Mouse (Mus musculus): ENCODE measurements around the gene Bag6. TPM values are rescaled to one million over a fixed set of nuclear protein-coding genes. Genes with fewer than 3 reads are reported as not detected.
"Not testable (repeated sequence)": the region's sequence is repeated elsewhere in the genome, so short reads cannot be mapped to it uniquely, and the experiment has no call there.

The Bag6 gene
- total and polyA plus RNA-seq, 3 experiments: 69.5 to 686 (median 182) TPM

GRCm38 (mm10) chr17:35121871-35122303, 13.1 kb upstream of the Bag6 start, which contains the start of gene Csnk2b:
Gene Csnk2b (minus strand): TSS chr17:35122053.
- Histone ChIP-seq H3K27me3 (ENCODE audit: insufficient read depth, low read length) (no peaks in the 10 kb centered on the region), H3K36me3 (replicated peaks) (peaks cover 61% of the 10 kb centered on the region), H3K4me1 (ENCODE audit: insufficient read depth, low read depth, low read length) (peaks cover 69% of the 10 kb centered on the region), H3K9me3 (replicated peaks) (no peaks in the 10 kb centered on the region), H3K4me3 (ENCODE audit: low read depth, low read length) (peak within 1 kb of the TSS; percentile 89)
- no peak for ATAC-seq (ENCODE audit: extremely low read depth, insufficient number of reproducible peaks, low FRiP score, poor library complexity, severe bottlenecking)
- peak; percentile 34 for DNase-seq (ENCODE audit: low spot score)
- TF ChIP-seq TAL1 (conservative IDR thresholded peaks at IDR 0.05; ENCODE audit: low read depth, low read length): no peak
- no peak for TF ChIP-seq CTCF (IDR thresholded peaks at IDR 0.05; ENCODE audit: low read depth, low read length)
- TF ChIP-seq POLR2AphosphoS5 (IDR thresholded peaks at IDR 0.05; ENCODE audit: insufficient replicate concordance, low read depth, low read length): no peak
- TF ChIP-seq GATA1 (IDR thresholded peaks at IDR 0.05; ENCODE audit: borderline replicate concordance, low read length): no peak
- TF ChIP-seq GATA2 (IDR thresholded peaks at IDR 0.05; ENCODE audit: borderline replicate concordance, low read depth, low read length): no peak

GRCm38 (mm10) chr17:35123287-35123686, 11.7 kb upstream of the Bag6 start:
- not testable (repeated sequence) for H3K27me3 ChIP-seq (ENCODE audit: insufficient read depth, low read length); H3K4me3 ChIP-seq (ENCODE audit: low read depth, low read length); H3K9me3 ChIP-seq (replicated peaks); DNase-seq (ENCODE audit: low spot score); ATAC-seq (ENCODE audit: extremely low read depth, insufficient number of reproducible peaks, low FRiP score, poor library complexity, severe bottlenecking)
- Histone ChIP-seq H3K4me1 (ENCODE audit: insufficient read depth, low read depth, low read length) (peaks cover 74% of the 10 kb centered on the region), H3K36me3 (replicated peaks) (peaks cover 61% of the 10 kb centered on the region)

GRCm38 (mm10) chr17:35124261-35124896, 10.6 kb upstream of the Bag6 start:
- ATAC-seq (ENCODE audit: extremely low read depth, insufficient number of reproducible peaks, low FRiP score, poor library complexity, severe bottlenecking); DNase-seq (ENCODE audit: low spot score); H3K27me3 ChIP-seq (ENCODE audit: insufficient read depth, low read length); H3K9me3 ChIP-seq (replicated peaks); H3K4me3 ChIP-seq (ENCODE audit: low read depth, low read length): not testable (repeated sequence)
- Histone ChIP-seq H3K4me1 (ENCODE audit: insufficient read depth, low read depth, low read length) (peaks cover 79% of the 10 kb centered on the region), H3K36me3 (replicated peaks) (peaks cover 61% of the 10 kb centered on the region)

GRCm38 (mm10) chr17:35125081-35125480, 9.9 kb upstream of the Bag6 start:
- DNase-seq (ENCODE audit: low spot score) (no peak), ATAC-seq (ENCODE audit: extremely low read depth, insufficient number of reproducible peaks, low FRiP score, poor library complexity, severe bottlenecking) (no peak)
- TF ChIP-seq GATA1 (IDR thresholded peaks at IDR 0.05; ENCODE audit: borderline replicate concordance, low read length) (no peak), TAL1 (conservative IDR thresholded peaks at IDR 0.05; ENCODE audit: low read depth, low read length) (no peak), GATA2 (IDR thresholded peaks at IDR 0.05; ENCODE audit: borderline replicate concordance, low read depth, low read length) (no peak)
- no peak overlapping the region; the same call in 1 of the 2 replicates for H3K4me3 ChIP-seq (ENCODE audit: low read depth, low read length)
- no peaks in the 10 kb centered on the region for H3K9me3 ChIP-seq (replicated peaks)
- H3K36me3 ChIP-seq (replicated peaks): peaks cover 60% of the 10 kb centered on the region
- H3K4me1 ChIP-seq (ENCODE audit: insufficient read depth, low read depth, low read length): peaks cover 73% of the 10 kb centered on the region
- H3K27me3 ChIP-seq (ENCODE audit: insufficient read depth, low read length): no peaks in the 10 kb centered on the region

- TF ChIP-seq CTCF (IDR thresholded peaks at IDR 0.05; ENCODE audit: low read depth, low read length) (no peak), GATA1 (IDR thresholded peaks at IDR 0.05; ENCODE audit: borderline replicate concordance, low read length) (no peak), TAL1 (conservative IDR thresholded peaks at IDR 0.05; ENCODE audit: low read depth, low read length) (no peak), GATA2 (IDR thresholded peaks at IDR 0.05; ENCODE audit: borderline replicate concordance, low read depth, low read length) (no peak), POLR2AphosphoS5 (IDR thresholded peaks at IDR 0.05; ENCODE audit: insufficient replicate concordance, low read depth, low read length) (no peak)
- peaks cover 62% of the 10 kb centered on the region for H3K36me3 ChIP-seq (replicated peaks)
- H3K4me1 ChIP-seq (ENCODE audit: insufficient read depth, low read depth, low read length): peaks cover 68% of the 10 kb centered on the region
- ATAC-seq (ENCODE audit: extremely low read depth, insufficient number of reproducible peaks, low FRiP score, poor library complexity, severe bottlenecking) (no peak), DNase-seq (ENCODE audit: low spot score) (no peak)
- peak overlapping the region; percentile 78; the same call in 1 of the 2 replicates for H3K4me3 ChIP-seq (ENCODE audit: low read depth, low read length)
- no peaks in the 10 kb centered on the region for H3K9me3 ChIP-seq (replicated peaks)
- H3K27me3 ChIP-seq (ENCODE audit: insufficient read depth, low read length): no peaks in the 10 kb centered on the region
Measured at GRCm38 (mm10) chr17:35125578-35125977, 9.4 kb upstream of the Bag6 start.

GRCm38 (mm10) chr17:35126206-35126611, 8.8 kb upstream of the Bag6 start, which contains the start of gene D17H6S53E:
Gene D17H6S53E (plus strand): TSS chr17:35126373.
- H3K27me3 ChIP-seq (ENCODE audit: insufficient read depth, low read length): no peaks in the 10 kb centered on the region
- DNase-seq (ENCODE audit: low spot score) (peak; percentile 83), ATAC-seq (ENCODE audit: extremely low read depth, insufficient number of reproducible peaks, low FRiP score, poor library complexity, severe bottlenecking) (peak; percentile 23; the same call in 1 of the 2 replicates)
- H3K4me1 ChIP-seq (ENCODE audit: insufficient read depth, low read depth, low read length): peaks cover 73% of the 10 kb centered on the region
- H3K9me3 ChIP-seq (replicated peaks): no peaks in the 10 kb centered on the region
- H3K4me3 ChIP-seq (ENCODE audit: low read depth, low read length): peak within 1 kb of the TSS; percentile 78
- TF ChIP-seq TAL1 (conservative IDR thresholded peaks at IDR 0.05; ENCODE audit: low read depth, low read length) (no peak), GATA2 (IDR thresholded peaks at IDR 0.05; ENCODE audit: borderline replicate concordance, low read depth, low read length) (no peak), POLR2AphosphoS5 (IDR thresholded peaks at IDR 0.05; ENCODE audit: insufficient replicate concordance, low read depth, low read length) (no peak), GATA1 (IDR thresholded peaks at IDR 0.05; ENCODE audit: borderline replicate concordance, low read length) (no peak), CTCF (IDR thresholded peaks at IDR 0.05; ENCODE audit: low read depth, low read length) (no peak)
- H3K36me3 ChIP-seq (replicated peaks): peaks cover 68% of the 10 kb centered on the region

- DNase-seq (ENCODE audit: low spot score) (no peak), ATAC-seq (ENCODE audit: extremely low read depth, insufficient number of reproducible peaks, low FRiP score, poor library complexity, severe bottlenecking) (no peak)
- Histone ChIP-seq H3K27me3 (ENCODE audit: insufficient read depth, low read length) (no peaks in the 10 kb centered on the region), H3K4me1 (ENCODE audit: insufficient read depth, low read depth, low read length) (peaks cover 68% of the 10 kb centered on the region), H3K4me3 (ENCODE audit: low read depth, low read length) (peak overlapping the region; percentile 78), H3K36me3 (replicated peaks) (peaks cover 75% of the 10 kb centered on the region), H3K9me3 (replicated peaks) (no peaks in the 10 kb centered on the region)
- no peak for TF ChIP-seq CTCF (IDR thresholded peaks at IDR 0.05; ENCODE audit: low read depth, low read length)
- no peak for TF ChIP-seq TAL1 (conservative IDR thresholded peaks at IDR 0.05; ENCODE audit: low read depth, low read length)
- TF ChIP-seq POLR2AphosphoS5 (IDR thresholded peaks at IDR 0.05; ENCODE audit: insufficient replicate concordance, low read depth, low read length): no peak
- no peak for TF ChIP-seq GATA1 (IDR thresholded peaks at IDR 0.05; ENCODE audit: borderline replicate concordance, low read length)
- TF ChIP-seq GATA2 (IDR thresholded peaks at IDR 0.05; ENCODE audit: borderline replicate concordance, low read depth, low read length): no peak
Measured at GRCm38 (mm10) chr17:35127017-35127416, 8.0 kb upstream of the Bag6 start.

All from G1E (cell line).